In genomic region chr9:65460732-65461442, GRCm38 (mm10) we compare ENCODE assay signal across 8 mouse cellular contexts. TPM values are rescaled to one million over a fixed set of nuclear protein-coding genes. Genes with fewer than 3 reads are reported as not detected.
DNase-seq lines count a peak whose midpoint lies in the region; ATAC-seq and TF ChIP-seq lines count a peak whose summit lies in the region.

Gene Spg21 (plus strand): TSS chr9:65460947.

- no peak for TF ChIP-seq EP300 in ES-Bruce4 (IDR thresholded peaks at IDR 0.05; ENCODE audit: insufficient read depth, low read depth, low read length)

- H3K4me3 ChIP-seq in ES-Bruce4 (ENCODE audit: low read depth, low read length): peak within 1 kb of the TSS; percentile 90
- peak within 1 kb of the TSS; percentile 89 for H3K4me3 ChIP-seq in forebrain, embryonic 14.5 days (ENCODE audit: low read depth, low read length)
- peak within 1 kb of the TSS; percentile 77 for H3K4me3 ChIP-seq in neural tube, embryonic 15.5 days (replicated peaks)

- intact Hi-C loops in heart, postnatal 14 days (cut with DNase I): loop anchor here (5.0 kb wide), 1 partner anchor 121 kb away; the partner anchor contains the start of gene Plekho2

- H3K4me1 ChIP-seq in ES-Bruce4 (ENCODE audit: control insufficient read depth, insufficient read depth, low read length): no peaks in the 10 kb centered on the region
- peaks cover 16% of the 10 kb centered on the region for H3K4me1 ChIP-seq in forebrain, embryonic 14.5 days (ENCODE audit: control insufficient read depth, insufficient read depth, low read length)
- H3K4me1 ChIP-seq in neural tube, embryonic 15.5 days: peaks cover 24% of the 10 kb centered on the region

- no peak for TF ChIP-seq CTCF in ES-Bruce4 (IDR thresholded peaks at IDR 0.05; ENCODE audit: low read depth, low read length)

- peak; percentile 10 for TF ChIP-seq POLR2A in ES-Bruce4 (IDR thresholded peaks at IDR 0.05; ENCODE audit: insufficient read depth, low read length)

- ATAC-seq in cerebellum, adult (ENCODE audit: insufficient number of reproducible peaks, low FRiP score, low TSS enrichment): peak; percentile 90
- ATAC-seq in forebrain, embryonic 14.5 days: peak; percentile 99
- ATAC-seq in neural tube, embryonic 15.5 days (ENCODE audit: low FRiP score): peak; percentile 97

- H3K9ac ChIP-seq in ES-Bruce4 (ENCODE audit: low read depth, poor library complexity, severe bottlenecking): peak within 1 kb of the TSS; percentile 29
- H3K9ac ChIP-seq in forebrain, embryonic 14.5 days (ENCODE audit: low read length): peak within 1 kb of the TSS; percentile 89
- peak within 1 kb of the TSS; percentile 83 for H3K9ac ChIP-seq in neural tube, embryonic 15.5 days (replicated peaks)

- under 1% methylated on average over 52 of the region's 53 CpGs for WGBS in forebrain, embryonic 14.5 days
- 0% methylated on average over 53 of the region's 53 CpGs for WGBS in neural tube, embryonic 15.5 days

- DNase-seq in forebrain, embryonic 14.5 days (ENCODE audit: low spot score): peak; percentile 94
- peak; percentile 95 to 98 for DNase-seq in heart, postnatal 14 days
- peak; percentile 95 for DNase-seq in layer of hippocampus, adult 11-12 months (ENCODE audit: low spot score)
- DNase-seq in lung, adult 18-20 months: peak; percentile 96 to 97
- DNase-seq in testis, postnatal 14 days (ENCODE audit: low spot score): peak; percentile 93

- H3K9me3 ChIP-seq in ES-Bruce4 (replicated peaks; ENCODE audit: control insufficient read depth, insufficient read depth, low read length, poor library complexity, severe bottlenecking): no peaks in the 10 kb centered on the region
- no peaks in the 10 kb centered on the region for H3K9me3 ChIP-seq in forebrain, embryonic 14.5 days (replicated peaks; ENCODE audit: control insufficient read depth, low read length)
- no peaks in the 10 kb centered on the region for H3K9me3 ChIP-seq in neural tube, embryonic 15.5 days (replicated peaks)

- no peaks in the 10 kb centered on the region for H3K27me3 ChIP-seq in ES-Bruce4 (ENCODE audit: control insufficient read depth, insufficient read depth, low read length, poor library complexity, severe bottlenecking)
- no peaks in the 10 kb centered on the region for H3K27me3 ChIP-seq in forebrain, embryonic 14.5 days (replicated peaks; ENCODE audit: control insufficient read depth, insufficient read depth, low read length)
- no peaks in the 10 kb centered on the region for H3K27me3 ChIP-seq in neural tube, embryonic 15.5 days (replicated peaks)

- H3K27ac ChIP-seq in ES-Bruce4 (ENCODE audit: insufficient read depth, low read length): no peak within 1 kb of the TSS
- H3K27ac ChIP-seq in forebrain, embryonic 14.5 days (ENCODE audit: low read depth, low read length): peak within 1 kb of the TSS; percentile 78
- peak within 1 kb of the TSS; percentile 89 for H3K27ac ChIP-seq in neural tube, embryonic 15.5 days (replicated peaks)

- peak within 1 kb of the TSS; percentile 72 for H3K4me2 ChIP-seq in forebrain, embryonic 14.5 days (ENCODE audit: low read length)
- H3K4me2 ChIP-seq in neural tube, embryonic 15.5 days: peak within 1 kb of the TSS; percentile 81

- peaks cover 3% of the 10 kb centered on the region; the same call in 1 of the 2 replicates for H3K36me3 ChIP-seq in ES-Bruce4 (ENCODE audit: control insufficient read depth, insufficient read depth, low read length, poor library complexity, severe bottlenecking)
- H3K36me3 ChIP-seq in forebrain, embryonic 14.5 days (ENCODE audit: control insufficient read depth, insufficient read depth, low read length): peaks cover 11% of the 10 kb centered on the region
- peaks cover 9% of the 10 kb centered on the region for H3K36me3 ChIP-seq in neural tube, embryonic 15.5 days

RNA-seq across cellular contexts. Expression of gene Spg21, which starts in this region (rescaled TPM):
- polyA plus RNA-seq in ES-Bruce4 (2011; ENCODE audit: insufficient read depth, insufficient read length, low read depth, missing spikeins): 50.8 and 52.8 TPM in 2 replicates
- 163 and 168 TPM in 2 replicates for polyA plus RNA-seq in forebrain, embryonic 14.5 days (2014; fragmentation: Nextera tagmentation; extraction: Ambion mirVana)
- 10 to 100 TPM; 14.7 to 16.0 TPM for total RNA-seq in heart, postnatal 14 days (2021)
- polyA plus RNA-seq in neural tube, embryonic 15.5 days (2015; fragmentation: Nextera tagmentation; extraction: Ambion mirVana): 104 and 109 TPM in 2 replicates

Comparison
In these comparisons a context has a peak if more than half of its experiments do, and no peak if none do; other contexts are left out.
1. H3K9ac ChIP-seq: peak in every context shown above with its lines; median percentile 89 in forebrain, embryonic 14.5 days; 83 in neural tube, embryonic 15.5 days; 29 in ES-Bruce4.